Mouse (Mus musculus): ENCODE results near the gene Fggy.

Fggy gene

GRCm38 (mm10) chr4:95746954-95747353 lies 189.6 kb downstream of the Fggy start:
- TF ChIP-seq NANOG (IDR thresholded peaks at IDR 0.05; ENCODE audit: borderline replicate concordance, low read length) (no peak), CTCF (conservative IDR thresholded peaks at IDR 0.05; ENCODE audit: low read length) (no peak), POU5F1 (IDR thresholded peaks at IDR 0.05; ENCODE audit: borderline replicate concordance, low read length) (no peak)

GRCm38 (mm10) chr4:95747415-95748202 lies 190.3 kb downstream of the Fggy start:
- Histone ChIP-seq H3K36me3 (ENCODE audit: insufficient read depth, low read length) (no peaks in the 10 kb centered on the region), H3K4me3 (replicated peaks; ENCODE audit: low read length) (no peak overlapping the region), H3K9me3 (ENCODE audit: low read length) (no peaks in the 10 kb centered on the region), H3K4me1 (replicated peaks; ENCODE audit: low read depth, low read length) (no peaks in the 10 kb centered on the region), H3K27me3 (ENCODE audit: insufficient read depth, low read length) (no peaks in the 10 kb centered on the region)
- TF ChIP-seq NANOG (IDR thresholded peaks at IDR 0.05; ENCODE audit: borderline replicate concordance, low read length), result no peak
- no peak for TF ChIP-seq CTCF (conservative IDR thresholded peaks at IDR 0.05; ENCODE audit: low read length)
- no peak for TF ChIP-seq POU5F1 (IDR thresholded peaks at IDR 0.05; ENCODE audit: borderline replicate concordance, low read length)

More at GRCm38 (mm10) chr4:95746954-95747353, 189.6 kb downstream of the Fggy start:
- Histone ChIP-seq H3K36me3 (ENCODE audit: insufficient read depth, low read length) (no peaks in the 10 kb centered on the region), H3K4me1 (replicated peaks; ENCODE audit: low read depth, low read length) (no peaks in the 10 kb centered on the region), H3K27me3 (ENCODE audit: insufficient read depth, low read length) (no peaks in the 10 kb centered on the region), H3K9me3 (ENCODE audit: low read length) (no peaks in the 10 kb centered on the region), H3K4me3 (replicated peaks; ENCODE audit: low read length) (no peak overlapping the region)

GRCm38 (mm10) chr4:95750186-95750585 lies 192.9 kb downstream of the Fggy start:
- H3K36me3 ChIP-seq (ENCODE audit: insufficient read depth, low read length), result no peaks in the 10 kb centered on the region
- TF ChIP-seq CTCF (conservative IDR thresholded peaks at IDR 0.05; ENCODE audit: low read length), result no peak
- no peaks in the 10 kb centered on the region for H3K27me3 ChIP-seq (ENCODE audit: insufficient read depth, low read length)
- H3K4me1 ChIP-seq (replicated peaks; ENCODE audit: low read depth, low read length), result no peaks in the 10 kb centered on the region
- no peak overlapping the region for H3K4me3 ChIP-seq (replicated peaks; ENCODE audit: low read length)
- H3K9me3 ChIP-seq (ENCODE audit: low read length), result no peaks in the 10 kb centered on the region

GRCm38 (mm10) chr4:95752538-95753188 lies 195.4 kb downstream of the Fggy start:
- H3K9me3 ChIP-seq (ENCODE audit: low read length), result no peaks in the 10 kb centered on the region
- TF ChIP-seq CTCF (conservative IDR thresholded peaks at IDR 0.05; ENCODE audit: low read length), result no peak
- no peak for TF ChIP-seq POU5F1 (IDR thresholded peaks at IDR 0.05; ENCODE audit: borderline replicate concordance, low read length)
- TF ChIP-seq NANOG (IDR thresholded peaks at IDR 0.05; ENCODE audit: borderline replicate concordance, low read length), result no peak
- H3K4me1 ChIP-seq (replicated peaks; ENCODE audit: low read depth, low read length), result no peaks in the 10 kb centered on the region

GRCm38 (mm10) chr4:95759027-95759731 lies 201.9 kb downstream of the Fggy start:
- no peaks in the 10 kb centered on the region for H3K27me3 ChIP-seq (ENCODE audit: insufficient read depth, low read length)
- H3K36me3 ChIP-seq (ENCODE audit: insufficient read depth, low read length), result no peaks in the 10 kb centered on the region
- H3K9me3 ChIP-seq (ENCODE audit: low read length), result no peaks in the 10 kb centered on the region
- TF ChIP-seq POU5F1 (IDR thresholded peaks at IDR 0.05; ENCODE audit: borderline replicate concordance, low read length) (no peak), NANOG (IDR thresholded peaks at IDR 0.05; ENCODE audit: borderline replicate concordance, low read length) (no peak), CTCF (conservative IDR thresholded peaks at IDR 0.05; ENCODE audit: low read length) (no peak)
- no peaks in the 10 kb centered on the region for H3K4me1 ChIP-seq (replicated peaks; ENCODE audit: low read depth, low read length)
- H3K4me3 ChIP-seq (replicated peaks; ENCODE audit: low read length), result no peak overlapping the region

More at GRCm38 (mm10) chr4:95752538-95753188, 195.4 kb downstream of the Fggy start:
- Histone ChIP-seq H3K27me3 (ENCODE audit: insufficient read depth, low read length) (no peaks in the 10 kb centered on the region), H3K4me3 (replicated peaks; ENCODE audit: low read length) (no peak overlapping the region), H3K36me3 (ENCODE audit: insufficient read depth, low read length) (no peaks in the 10 kb centered on the region)

- H3K36me3 ChIP-seq (ENCODE audit: insufficient read depth, low read length), result no peaks in the 10 kb centered on the region
- no peaks in the 10 kb centered on the region; the same call in 1 of the 2 replicates for H3K4me1 ChIP-seq (replicated peaks; ENCODE audit: low read depth, low read length)
- no peaks in the 10 kb centered on the region for H3K27me3 ChIP-seq (ENCODE audit: insufficient read depth, low read length)
- no peak overlapping the region for H3K4me3 ChIP-seq (replicated peaks; ENCODE audit: low read length)
- no peaks in the 10 kb centered on the region for H3K9me3 ChIP-seq (ENCODE audit: low read length)
- TF ChIP-seq POU5F1 (IDR thresholded peaks at IDR 0.05; ENCODE audit: borderline replicate concordance, low read length) (no peak), CTCF (conservative IDR thresholded peaks at IDR 0.05; ENCODE audit: low read length) (no peak), NANOG (IDR thresholded peaks at IDR 0.05; ENCODE audit: borderline replicate concordance, low read length) (no peak)
Measured at GRCm38 (mm10) chr4:95765359-95765758, 208.1 kb downstream of the Fggy start.

- Histone ChIP-seq H3K9me3 (ENCODE audit: low read length) (no peaks in the 10 kb centered on the region), H3K36me3 (ENCODE audit: insufficient read depth, low read length) (no peaks in the 10 kb centered on the region), H3K4me3 (replicated peaks; ENCODE audit: low read length) (no peak overlapping the region), H3K4me1 (replicated peaks; ENCODE audit: low read depth, low read length) (no peaks in the 10 kb centered on the region; the same call in 1 of the 2 replicates), H3K27me3 (ENCODE audit: insufficient read depth, low read length) (no peaks in the 10 kb centered on the region)
- no peak for TF ChIP-seq NANOG (IDR thresholded peaks at IDR 0.05; ENCODE audit: borderline replicate concordance, low read length)
- no peak for TF ChIP-seq POU5F1 (IDR thresholded peaks at IDR 0.05; ENCODE audit: borderline replicate concordance, low read length)
- TF ChIP-seq CTCF (conservative IDR thresholded peaks at IDR 0.05; ENCODE audit: low read length), result no peak
Measured at GRCm38 (mm10) chr4:95770469-95770868, 213.2 kb downstream of the Fggy start.

GRCm38 (mm10) chr4:95771542-95771941 lies 214.2 kb downstream of the Fggy start:
- no peaks in the 10 kb centered on the region for H3K9me3 ChIP-seq (ENCODE audit: low read length)
- no peaks in the 10 kb centered on the region for H3K36me3 ChIP-seq (ENCODE audit: insufficient read depth, low read length)
- no peaks in the 10 kb centered on the region for H3K4me1 ChIP-seq (replicated peaks; ENCODE audit: low read depth, low read length)
- H3K4me3 ChIP-seq (replicated peaks; ENCODE audit: low read length), result no peak overlapping the region
- H3K27me3 ChIP-seq (ENCODE audit: insufficient read depth, low read length), result no peaks in the 10 kb centered on the region
- no peak for TF ChIP-seq CTCF (conservative IDR thresholded peaks at IDR 0.05; ENCODE audit: low read length)
- no peak for TF ChIP-seq POU5F1 (IDR thresholded peaks at IDR 0.05; ENCODE audit: borderline replicate concordance, low read length)
- TF ChIP-seq NANOG (IDR thresholded peaks at IDR 0.05; ENCODE audit: borderline replicate concordance, low read length), result no peak
